Mouse (Mus musculus): ENCODE data around the gene Gm8094. TPM values are rescaled to one million over a fixed set of nuclear protein-coding genes. Genes with fewer than 3 reads are reported as not detected.

Gene Gm8094
- not detected in 2 replicates for polyA plus RNA-seq (2012; rRNA removed)

GRCm38 (mm10) chr14:43076543-43076942 lies at the start of gene Gm8094:
Gene Gm8094, minus strand, starts transcription at chr14:43076643.

DNA sequence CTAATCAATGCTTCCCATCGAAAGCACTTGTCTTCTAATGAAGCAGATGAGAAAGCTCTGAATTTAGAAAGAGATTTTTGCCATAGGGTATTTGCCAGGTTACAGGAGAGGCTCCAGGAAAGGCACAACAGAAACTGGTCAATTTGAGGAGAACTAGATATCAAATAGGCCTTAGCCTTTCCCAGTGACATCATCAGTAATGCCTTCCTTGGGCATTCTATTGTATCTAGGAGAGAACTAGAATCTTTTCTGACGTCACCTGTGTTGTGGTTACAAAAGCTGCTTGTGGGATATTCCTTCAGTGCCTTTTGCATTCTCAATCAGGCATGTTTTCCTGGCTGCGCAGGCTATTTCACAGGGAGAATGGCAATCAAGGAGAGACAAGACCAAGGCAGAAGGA lies 23.9 kb upstream of the Gm8094 start, which contains the start of gene Gm8104:
Gm8104 (plus strand) TSS at position 301 of the 400 bp plus-strand sequence.

Other genes starting within 250 kb of the Gm8094 start
- gene Gm21977, start 223.2 kb downstream of the Gm8094 start, polyA plus RNA-seq (2012; rRNA removed) = not detected in 2 replicates
- gene Gm8082, start 83.0 kb downstream of the Gm8094 start, polyA plus RNA-seq (2012; rRNA removed) = not detected in 2 replicates
- not detected in 2 replicates for gene Gm10376, start 61.0 kb downstream of the Gm8094 start, polyA plus RNA-seq (2012; rRNA removed)
- not detected in 2 replicates for gene Gm8104, start 24.0 kb upstream of the Gm8094 start, polyA plus RNA-seq (2012; rRNA removed)
- gene Gm7233, start 103.2 kb upstream of the Gm8094 start, polyA plus RNA-seq (2012; rRNA removed) = not detected in 2 replicates
- not detected in 2 replicates for gene Gm8122, start 158.7 kb upstream of the Gm8094 start, polyA plus RNA-seq (2012; rRNA removed)
- gene Gm8126, start 182.0 kb upstream of the Gm8094 start, polyA plus RNA-seq (2012; rRNA removed) = not detected in 2 replicates
- gene Gm9732, start 198.4 kb upstream of the Gm8094 start, polyA plus RNA-seq (2012; rRNA removed) = not detected in 2 replicates
- not detected in 2 replicates for gene Gm8127, start 217.2 kb upstream of the Gm8094 start, polyA plus RNA-seq (2012; rRNA removed)

Data from central nervous system, embryonic 11.5 days (tissue).